Mouse (Mus musculus) kidney, postnatal 14 days (tissue): ENCODE measurements around the gene Adamtsl5.

ENCODE experiments used
- DNase-seq: peaks from one replicate; pipeline ENCODE4 v3.0.0; 2022; ENCODE audit warnings: mixed read lengths

Gene Adamtsl5

GRCm38 (mm10) chr10:80341491-80342304 lies 6.5 kb downstream of the Adamtsl5 start:
- no peak for DNase-seq

- no peak for DNase-seq
These were observed 7.2 kb downstream of the Adamtsl5 start for GRCm38 (mm10) chr10:80341026-80341425.

- peak; percentile 84 for DNase-seq
These were observed 8.1 kb downstream of the Adamtsl5 start for GRCm38 (mm10) chr10:80339941-80340750.

GRCm38 (mm10) chr10:80336263-80336662 lies 11.9 kb downstream of the Adamtsl5 start:
- DNase-seq, result no peak

- DNase-seq, result no peak
These were observed 15.7 kb downstream of the Adamtsl5 start for GRCm38 (mm10) chr10:80332525-80332989.

GRCm38 (mm10) chr10:80331636-80332524 lies 16.3 kb downstream of the Adamtsl5 start:
- peak; percentile 30 for DNase-seq

- DNase-seq, result no peak
These were observed 17.3 kb downstream of the Adamtsl5 start for GRCm38 (mm10) chr10:80330888-80331287.

- no peak for DNase-seq
These were observed 18.1 kb downstream of the Adamtsl5 start for GRCm38 (mm10) chr10:80330084-80330483.

- DNase-seq, result peak; percentile 99
These were observed 18.7 kb downstream of the Adamtsl5 start, which contains the start of the genes Pcsk4 and Reep6 for GRCm38 (mm10) chr10:80329273-80330081. Pcsk4 (minus strand) TSS chr10:80329498. Reep6 (plus strand) TSS chr10:80329953.

- no peak for DNase-seq
These were observed 23.2 kb downstream of the Adamtsl5 start for GRCm38 (mm10) chr10:80325045-80325444.

- DNase-seq, result no peak
These were observed 23.8 kb downstream of the Adamtsl5 start for GRCm38 (mm10) chr10:80324120-80325037.

- DNase-seq, result peak; percentile 85
These were observed 24.7 kb downstream of the Adamtsl5 start for GRCm38 (mm10) chr10:80323261-80324119.

GRCm38 (mm10) chr10:80322811-80323211 lies 25.4 kb downstream of the Adamtsl5 start:
- DNase-seq, result peak; percentile 40

- no peak for DNase-seq
These were observed 26.3 kb downstream of the Adamtsl5 start for GRCm38 (mm10) chr10:80321670-80322581.

GRCm38 (mm10) chr10:80321014-80321669 lies 27.1 kb downstream of the Adamtsl5 start:
- DNase-seq, result no peak

GRCm38 (mm10) chr10:80320340-80320760 lies 27.9 kb downstream of the Adamtsl5 start, which contains the start of gene 2310011J03Rik:
2310011J03Rik (minus strand) TSS chr10:80320537.
- DNase-seq, result peak; percentile 95

- DNase-seq, result no peak
These were observed 31.2 kb downstream of the Adamtsl5 start for GRCm38 (mm10) chr10:80317011-80317410.

GRCm38 (mm10) chr10:80316359-80316781 lies 31.8 kb downstream of the Adamtsl5 start:
- DNase-seq, result no peak
